Mouse (Mus musculus) hindlimb bud, embryonic 11.5 days (tissue): ENCODE measurements around the gene U2af1.
"Not testable (repeated sequence)": the region's sequence is repeated elsewhere in the genome, so short reads cannot be mapped to it uniquely, and the experiment has no call there.

ENCODE experiments used
- DNase-seq: peaks from one replicate; pipeline ENCODE4 v3.0.0-alpha.2; 2012; ENCODE audit warnings: low read depth, low spot score; ENCODE audit errors: extremely low spot score

Gene U2af1

GRCm38 (mm10) chr17:31627961-31628360 lies 30.7 kb downstream of the U2af1 start:
- DNase-seq = no peak

DNA sequence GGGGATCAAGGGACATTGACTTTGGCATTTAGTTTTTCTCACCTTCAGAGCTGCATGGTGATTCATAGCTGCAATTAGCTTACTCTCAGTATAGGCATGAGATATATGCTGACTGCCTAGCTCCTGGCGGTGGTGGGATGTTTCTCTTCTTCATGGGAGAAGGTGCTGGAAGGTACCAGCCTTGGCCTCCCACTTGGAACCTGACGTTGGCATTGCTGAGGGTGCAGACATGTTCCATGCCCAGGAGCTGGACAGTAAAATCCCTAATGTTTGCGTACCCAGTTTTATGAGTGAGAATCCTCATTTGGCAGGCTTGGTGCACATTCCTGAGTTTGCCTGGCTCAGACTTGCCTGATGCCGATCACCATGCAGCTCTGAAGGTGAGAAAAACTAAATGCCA lies 35.6 kb downstream of the U2af1 start:
- DNase-seq = no peak

GRCm38 (mm10) chr17:31613086-31613755 lies 45.5 kb downstream of the U2af1 start:
- no peak for DNase-seq

DNA sequence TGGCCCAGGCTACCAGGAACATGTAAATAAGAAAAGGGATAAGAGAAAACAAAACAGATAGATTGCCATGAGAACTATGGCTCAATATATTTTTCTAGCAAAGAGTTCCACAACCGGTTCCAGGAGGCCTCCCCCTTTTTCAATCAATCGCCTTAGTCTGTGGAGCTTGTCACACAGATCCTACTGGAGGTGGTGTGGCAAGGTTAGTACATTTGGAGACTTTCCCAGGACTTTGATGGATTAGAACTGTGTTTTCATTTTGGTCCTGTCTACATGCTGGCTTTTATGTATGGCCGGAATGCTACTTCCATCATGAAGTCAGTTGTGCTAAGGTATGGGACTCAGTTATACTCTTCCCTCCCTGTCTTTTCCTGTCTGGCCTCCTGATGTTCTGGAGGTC lies 48.8 kb downstream of the U2af1 start:
- no peak for DNase-seq

DNA sequence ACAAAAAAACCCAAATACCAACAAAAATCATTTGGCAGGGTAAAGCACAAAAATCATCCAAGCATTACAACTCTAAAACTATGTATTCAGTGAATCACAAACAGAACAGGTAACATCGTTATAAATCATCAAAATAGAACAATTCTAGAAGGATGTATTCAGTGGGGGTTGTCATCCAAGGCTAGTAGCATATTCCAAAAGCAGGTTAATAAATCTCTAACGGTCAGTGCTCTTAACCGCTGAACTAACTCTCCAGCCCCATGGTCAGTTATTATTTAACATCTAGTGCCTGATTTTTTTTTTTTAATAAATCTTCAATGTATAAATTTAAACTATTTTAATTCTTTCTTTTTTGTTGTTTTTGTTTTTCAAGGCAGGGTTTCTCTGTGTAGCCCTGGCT lies 49.5 kb downstream of the U2af1 start:
- DNase-seq = not testable (repeated sequence)

- no peak for DNase-seq
Measured at GRCm38 (mm10) chr17:31607256-31607951, 51.3 kb downstream of the U2af1 start.

- DNase-seq = no peak
Measured at GRCm38 (mm10) chr17:31606424-31606823, 52.3 kb downstream of the U2af1 start.

GRCm38 (mm10) chr17:31598593-31598992 lies 60.1 kb downstream of the U2af1 start:
- no peak for DNase-seq

DNA sequence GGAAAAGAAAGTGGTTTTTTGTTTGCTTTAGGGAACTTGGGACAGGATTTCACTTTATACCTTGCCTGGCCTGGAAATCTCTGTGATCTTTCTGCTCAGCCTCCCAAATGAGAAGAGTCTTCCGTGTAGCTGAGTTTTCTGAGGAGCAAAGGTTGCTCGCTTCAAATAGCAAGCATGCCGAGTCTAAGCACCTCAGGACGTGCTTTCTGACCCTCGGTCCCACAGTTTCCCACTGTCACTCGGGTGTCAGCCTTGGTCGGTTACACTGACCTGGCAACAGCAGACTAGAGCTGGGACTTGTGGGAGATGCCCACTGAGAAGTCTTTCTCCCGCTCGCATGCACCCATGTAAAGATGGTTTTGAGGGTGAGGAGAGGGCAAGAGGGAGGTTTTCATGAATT lies 60.7 kb downstream of the U2af1 start:
- DNase-seq = no peak
